Mouse (Mus musculus): Measurements from ENCODE around the gene Cc2d2b.

DNA sequence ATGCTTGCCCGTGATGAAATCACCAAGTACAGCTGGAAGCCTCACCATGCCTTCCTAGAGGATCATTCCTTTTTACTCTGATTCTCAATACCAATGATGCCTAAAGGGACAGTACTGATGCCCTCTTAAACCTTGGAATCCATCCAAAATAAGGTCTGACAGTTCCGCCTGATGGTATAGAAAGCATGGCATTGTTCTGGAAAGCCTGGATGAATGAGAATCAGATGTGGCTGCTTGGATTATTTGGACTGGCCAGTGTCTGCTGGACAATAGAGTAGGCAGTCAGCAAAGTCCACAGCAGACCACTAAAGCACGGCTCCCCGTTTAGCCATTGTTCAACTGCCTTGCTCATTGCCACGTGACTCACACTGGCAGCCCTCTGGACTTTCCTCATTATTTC is 48.7 kb upstream of the Cc2d2b start:
- TF ChIP-seq CTCF (IDR thresholded peaks at IDR 0.05; ENCODE audit: low read depth, low read length) (no peak), POLR2A (IDR thresholded peaks at IDR 0.05; ENCODE audit: borderline replicate concordance, low read depth, low read length) (no peak)
